Mouse (Mus musculus) embryo, embryonic 11.5 days (tissue): ENCODE measurements around the gene Atrnl1.
"Not testable (repeated sequence)": the region's sequence is repeated elsewhere in the genome, so short reads cannot be mapped to it uniquely, and the experiment has no call there.

Experiments
- DNase-seq: peaks from one replicate; pipeline ENCODE4 v3.0.0-alpha.2; 2012; ENCODE audit warnings: low read depth, low spot score

Atrnl1 gene

DNA sequence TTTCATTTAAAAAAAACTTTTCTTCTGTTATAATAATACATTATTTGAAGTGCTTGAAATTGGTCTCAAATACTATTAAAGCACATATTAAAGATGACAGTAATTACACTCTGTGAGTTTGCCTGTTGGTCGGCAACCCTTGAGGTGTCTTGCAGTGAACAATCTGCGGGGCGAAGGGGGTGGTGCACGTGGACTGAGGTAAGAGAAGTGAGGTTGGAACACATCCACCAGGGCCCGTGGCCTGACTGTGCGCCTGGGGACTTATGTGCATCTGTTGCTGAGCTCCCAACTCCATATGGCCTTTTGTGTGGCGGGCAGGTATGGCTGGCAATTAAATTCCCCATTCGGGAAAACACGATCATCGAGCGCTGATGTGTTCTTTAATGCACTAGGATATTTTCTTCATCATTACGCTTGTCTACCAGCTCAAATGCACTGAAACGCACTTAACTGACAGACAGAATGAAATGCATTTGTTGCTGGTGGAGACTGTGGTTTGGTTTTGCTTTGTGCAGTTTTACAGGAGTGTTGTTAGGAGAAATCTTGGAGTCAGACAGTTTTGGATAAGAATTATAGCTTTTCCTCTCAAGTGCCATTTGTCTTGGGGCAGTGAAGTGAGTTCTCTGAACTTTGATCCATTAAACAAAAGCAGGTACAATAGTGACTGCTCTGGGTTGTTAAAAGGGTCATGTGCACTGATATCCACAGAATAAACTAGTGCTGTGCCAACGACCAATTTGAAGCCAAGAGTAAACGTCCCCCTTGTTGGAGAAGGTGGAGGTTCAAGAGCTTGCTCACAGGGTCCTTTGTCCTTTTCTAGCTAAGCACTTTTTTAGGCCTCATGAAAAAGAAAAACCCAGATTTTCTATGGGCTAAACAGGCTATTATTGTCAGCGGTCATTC lies 351.2 kb downstream of the Atrnl1 start:
- no peak for DNase-seq

DNA sequence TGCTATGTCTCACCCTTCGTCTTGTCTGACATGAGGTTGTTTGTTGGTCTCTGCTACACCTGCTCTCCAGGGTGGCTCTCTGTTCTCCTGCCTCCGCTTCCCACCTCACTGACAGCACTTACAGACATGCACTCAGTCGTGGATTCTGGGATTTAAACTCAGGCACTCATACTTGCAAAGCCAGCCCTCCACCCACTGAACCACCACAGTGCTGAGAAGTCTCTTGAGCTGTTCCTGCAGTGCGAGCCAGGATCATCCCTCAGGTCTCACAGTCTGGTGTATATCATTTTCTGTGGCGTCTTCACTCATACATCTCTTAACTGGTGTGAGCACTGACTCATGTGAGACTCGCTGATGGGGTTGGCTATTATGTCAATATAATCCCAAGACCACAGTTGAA lies 353.0 kb downstream of the Atrnl1 start:
- no peak for DNase-seq

DNA sequence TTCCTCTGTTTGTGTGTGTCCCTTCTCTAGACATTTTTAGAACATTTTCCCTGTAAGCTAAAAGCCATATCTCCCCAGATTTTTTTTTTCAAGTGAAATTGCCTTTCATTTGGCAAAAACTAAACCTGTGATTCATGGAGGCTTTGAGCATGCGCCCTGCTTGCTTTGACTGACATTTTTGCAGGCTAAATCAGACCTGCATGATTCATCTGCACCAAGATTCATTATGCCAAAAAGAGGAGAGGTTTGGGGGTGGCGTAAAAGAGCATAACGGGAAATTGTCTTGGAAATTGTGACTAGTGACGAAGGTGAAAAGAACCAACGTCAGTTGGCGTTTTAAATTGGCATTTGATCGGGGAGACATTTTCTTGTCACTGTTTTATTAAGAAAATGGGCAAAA lies 358.9 kb downstream of the Atrnl1 start:
- DNase-seq = no peak

DNA sequence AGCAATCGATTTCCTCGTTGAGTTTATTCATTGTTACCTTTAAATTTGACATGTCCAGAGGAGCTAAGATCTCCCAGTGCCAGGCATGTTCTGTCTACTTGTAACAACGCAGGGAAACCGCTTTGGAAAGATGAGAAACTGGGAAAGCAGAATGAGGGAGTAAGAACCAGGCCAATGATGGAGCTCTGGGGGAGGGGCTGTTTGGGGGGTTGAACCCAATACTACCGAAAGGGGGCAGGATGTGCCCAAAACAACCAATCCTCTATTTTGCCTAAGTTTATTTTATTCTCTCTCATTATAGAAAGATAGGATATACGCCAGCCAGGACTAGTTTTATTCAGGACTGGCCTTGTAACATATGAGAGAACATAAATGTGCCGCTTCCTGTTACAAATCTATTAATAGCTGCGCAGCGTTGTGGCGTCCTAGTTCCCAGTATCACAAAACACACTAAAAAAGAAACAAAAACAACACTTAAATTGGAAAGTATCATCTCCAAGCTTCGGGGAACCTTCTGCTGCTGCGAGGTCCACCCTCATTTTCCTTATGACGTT lies 359.6 kb downstream of the Atrnl1 start:
- DNase-seq = no peak

DNA sequence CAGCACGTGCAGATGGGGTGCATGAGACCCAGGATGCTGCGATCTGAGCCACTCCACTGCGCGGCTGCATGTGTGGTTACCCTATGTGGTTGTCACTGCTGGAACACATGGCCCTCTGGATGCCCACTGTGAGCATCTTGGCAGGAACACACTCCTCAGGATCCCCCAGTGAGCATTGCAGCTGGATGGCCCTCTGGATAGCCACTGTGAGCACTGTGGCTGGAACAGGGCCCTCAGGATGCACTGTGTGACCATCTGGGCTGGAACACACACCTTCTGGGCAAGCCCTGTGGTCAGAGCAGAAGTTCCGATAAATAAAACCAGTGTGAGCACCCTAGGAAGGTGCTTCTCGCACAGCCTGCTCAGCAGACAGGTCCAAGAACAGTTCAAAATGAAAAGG lies 364.4 kb downstream of the Atrnl1 start:
- no peak for DNase-seq

DNA sequence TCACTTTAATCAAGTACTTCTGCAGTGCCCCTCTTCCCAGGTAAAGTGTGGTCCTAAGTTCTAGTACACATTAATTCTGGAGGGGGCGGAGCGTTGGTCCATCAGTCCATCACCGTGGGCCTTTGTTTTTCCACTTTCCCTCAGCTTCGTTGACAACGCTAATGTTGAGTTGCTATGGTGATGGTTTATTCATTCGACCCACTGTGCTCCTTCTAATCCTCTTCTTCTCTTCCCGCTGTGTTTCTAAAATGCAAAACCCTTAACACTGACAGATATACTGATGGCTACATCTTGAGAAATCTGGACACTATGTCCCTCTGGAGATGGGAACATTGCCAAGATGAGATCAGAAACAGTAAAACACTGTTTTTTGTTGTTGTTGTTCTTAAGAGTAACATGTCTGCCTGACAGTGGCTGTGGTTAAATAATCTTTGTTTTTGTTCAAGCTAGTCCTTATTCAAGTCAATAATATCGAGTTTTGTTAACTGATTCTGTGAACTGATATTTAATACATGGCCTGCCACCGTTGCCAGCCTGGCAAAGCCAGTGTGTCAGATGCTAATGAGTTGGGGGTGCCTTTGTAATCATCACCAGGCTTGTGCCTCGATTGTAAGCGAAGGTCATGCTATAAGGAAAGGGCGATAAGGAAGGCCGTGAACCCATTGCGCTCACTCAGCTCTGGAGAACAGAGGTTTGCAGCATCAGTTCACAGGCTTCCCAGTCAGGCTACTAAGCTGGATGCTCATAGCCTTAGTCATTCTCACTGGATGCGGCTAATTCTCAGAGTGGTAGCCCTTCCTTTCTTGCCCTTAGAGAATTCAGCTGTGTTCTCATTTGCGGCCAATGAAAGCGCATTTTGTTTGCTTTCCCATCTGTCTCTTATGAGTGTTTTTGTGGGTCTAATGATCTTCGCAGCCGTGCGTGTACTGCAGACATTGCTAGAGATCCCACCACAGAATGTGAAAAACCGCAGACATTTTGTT lies 375.4 kb downstream of the Atrnl1 start:
- no peak for DNase-seq

DNA sequence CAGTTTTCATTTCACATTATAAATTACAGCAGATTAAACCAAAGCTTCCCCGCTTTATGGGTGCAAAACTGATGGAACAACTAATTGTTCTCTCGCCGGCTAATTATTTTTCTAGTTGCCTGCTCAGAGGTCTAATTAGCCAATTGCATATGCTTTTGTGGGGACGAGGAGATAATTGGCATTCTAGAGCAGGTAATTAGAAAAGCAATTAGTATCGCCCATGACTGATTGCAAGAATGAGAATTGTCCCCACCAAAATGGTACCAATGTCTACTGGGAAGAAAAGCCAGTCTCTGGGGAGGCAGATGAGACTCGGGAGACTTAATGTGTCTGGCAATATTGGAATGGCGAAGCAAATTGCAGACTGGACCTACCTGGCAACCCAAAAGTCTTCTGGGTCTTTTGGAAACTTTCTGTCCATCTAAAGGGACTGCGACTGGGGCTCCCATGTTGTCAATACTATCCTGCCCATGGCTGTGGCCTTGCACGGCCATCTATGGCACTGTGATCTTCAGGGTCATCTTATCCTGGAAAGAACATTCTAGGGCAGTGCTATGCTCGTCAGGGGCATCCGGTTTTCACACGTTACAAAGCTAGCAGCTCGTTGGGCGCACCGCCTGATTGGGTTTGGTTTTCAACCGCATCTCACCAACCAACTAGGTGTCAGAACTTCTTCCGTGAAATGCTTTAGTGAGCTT lies 377.0 kb downstream of the Atrnl1 start:
- DNase-seq = no peak

DNA sequence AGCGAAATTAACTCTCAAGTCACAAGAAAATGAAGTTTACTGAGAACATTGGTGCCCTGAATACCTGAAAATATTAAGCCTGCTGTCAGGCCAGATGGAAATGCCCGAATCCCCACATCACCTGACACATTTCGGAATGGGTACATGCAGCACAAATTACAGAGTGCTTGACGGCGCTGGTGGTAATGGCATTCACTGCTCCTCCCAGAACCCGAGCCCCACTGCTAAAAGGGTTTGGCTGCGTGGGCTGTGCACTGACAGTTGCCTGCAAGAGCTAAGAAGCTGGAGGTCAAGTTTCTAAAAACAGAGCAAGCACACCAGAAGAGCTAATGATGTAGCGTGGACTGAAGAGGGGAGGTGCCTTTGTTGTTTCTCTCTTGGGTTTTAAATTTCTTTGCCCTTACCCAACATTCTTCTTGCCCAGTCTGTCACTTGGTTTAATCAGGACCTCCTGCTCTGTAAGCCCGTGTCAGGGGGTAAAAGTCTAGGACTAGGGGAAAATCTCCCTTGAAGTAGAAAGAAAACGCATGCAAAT lies 377.8 kb downstream of the Atrnl1 start:
- DNase-seq = no peak

DNA sequence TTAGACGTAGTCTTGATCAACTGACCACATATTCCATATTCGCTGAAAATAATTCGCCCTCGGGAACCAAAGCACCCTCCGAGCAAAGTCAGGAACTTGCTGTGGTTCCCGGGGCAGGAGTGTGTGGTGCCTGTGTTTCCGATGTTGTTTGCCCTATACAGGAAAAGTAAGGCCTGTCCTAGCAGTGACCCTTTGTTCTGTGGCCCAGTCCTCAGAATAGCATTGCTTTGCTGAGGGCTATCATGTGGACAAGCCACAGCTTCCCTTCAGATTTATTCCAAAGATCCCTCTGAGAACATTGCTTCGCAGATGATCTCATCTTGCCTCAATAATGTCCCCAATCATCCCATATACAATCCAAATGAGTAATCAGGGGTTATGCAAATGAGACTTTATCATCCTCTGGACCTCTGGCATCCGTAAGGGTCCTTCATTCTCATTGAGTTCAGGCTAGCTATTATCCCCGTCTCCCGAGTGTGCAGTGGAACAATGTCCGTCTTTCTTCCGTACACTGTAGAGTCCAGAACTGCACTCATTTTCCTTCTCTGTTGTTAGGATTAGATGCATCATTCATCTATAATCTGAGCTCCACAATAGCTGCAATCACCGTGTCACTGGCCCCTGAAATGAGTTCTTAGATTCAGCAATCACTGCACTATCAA lies 380.4 kb downstream of the Atrnl1 start:
- DNase-seq = no peak

DNA sequence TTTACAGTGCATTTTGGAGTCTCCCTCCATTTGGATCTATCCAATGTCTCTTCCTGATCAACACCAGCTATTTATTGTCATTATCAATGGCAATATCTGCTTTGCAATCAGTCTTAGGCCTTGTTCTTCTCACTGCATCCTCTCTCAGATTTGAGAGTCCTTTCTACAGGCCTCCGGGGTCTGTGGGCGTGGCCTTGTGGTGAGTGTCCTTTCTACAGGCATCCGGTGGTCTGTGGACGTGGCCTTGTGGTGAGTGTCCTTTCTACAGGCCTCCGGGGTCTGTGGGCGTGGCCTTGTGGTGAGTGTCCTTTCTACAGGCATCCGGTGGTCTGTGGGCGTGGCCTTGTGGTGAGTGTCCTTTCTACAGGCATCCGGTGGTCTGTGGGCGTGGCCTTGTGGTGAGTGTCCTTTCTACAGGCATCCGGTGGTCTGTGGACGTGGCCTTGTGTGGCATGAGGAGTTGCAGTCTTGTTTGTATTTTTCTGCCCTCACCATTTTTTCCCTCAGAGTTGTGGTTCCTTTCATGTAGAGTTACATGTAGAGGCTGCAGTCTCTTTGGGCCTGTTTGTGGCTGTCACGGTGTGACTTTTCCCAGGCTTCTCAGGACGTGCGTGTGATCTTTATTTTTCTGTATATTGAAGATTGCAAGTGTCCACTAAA lies 383.5 kb downstream of the Atrnl1 start:
- DNase-seq = not testable (repeated sequence)

DNA sequence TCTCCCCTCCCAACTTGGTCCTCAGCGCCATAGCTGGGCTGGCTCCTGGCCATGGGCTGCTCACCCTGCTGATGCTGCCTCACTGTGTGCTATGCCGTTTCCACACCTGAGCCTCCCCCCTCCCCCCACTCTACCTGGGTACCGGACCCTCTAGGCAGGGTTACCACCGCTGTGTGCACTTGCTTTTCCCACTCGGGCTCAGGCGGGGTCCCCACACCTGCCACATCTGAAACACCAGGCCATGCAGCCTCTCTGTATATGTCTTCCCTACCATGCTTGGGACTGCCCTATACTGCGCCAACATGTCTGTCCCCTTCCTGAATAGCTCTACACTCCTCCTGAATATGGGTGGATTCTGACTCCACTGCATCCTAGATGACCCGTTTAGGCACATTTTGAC lies 384.2 kb downstream of the Atrnl1 start:
- DNase-seq = no peak

DNA sequence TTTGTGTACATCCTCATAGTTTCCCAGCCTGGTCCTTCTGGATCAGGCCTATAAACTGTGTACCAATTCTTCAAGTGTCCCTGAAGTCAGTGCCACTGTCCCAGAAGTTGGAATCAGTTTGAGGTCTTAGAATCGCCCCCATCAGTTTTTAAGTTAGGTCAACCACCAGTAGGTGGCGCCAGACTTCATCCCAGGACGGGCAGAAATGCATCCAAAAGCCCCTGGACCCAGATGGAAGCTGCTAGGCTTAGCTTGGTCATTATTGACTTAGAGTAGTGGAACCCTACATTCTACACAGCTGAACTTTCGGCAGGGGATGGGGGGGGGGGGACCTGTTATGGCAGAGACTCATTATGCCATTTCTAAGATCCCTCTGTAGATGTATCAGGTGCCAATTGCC lies 387.1 kb downstream of the Atrnl1 start:
- peak; percentile 46 for DNase-seq

DNA sequence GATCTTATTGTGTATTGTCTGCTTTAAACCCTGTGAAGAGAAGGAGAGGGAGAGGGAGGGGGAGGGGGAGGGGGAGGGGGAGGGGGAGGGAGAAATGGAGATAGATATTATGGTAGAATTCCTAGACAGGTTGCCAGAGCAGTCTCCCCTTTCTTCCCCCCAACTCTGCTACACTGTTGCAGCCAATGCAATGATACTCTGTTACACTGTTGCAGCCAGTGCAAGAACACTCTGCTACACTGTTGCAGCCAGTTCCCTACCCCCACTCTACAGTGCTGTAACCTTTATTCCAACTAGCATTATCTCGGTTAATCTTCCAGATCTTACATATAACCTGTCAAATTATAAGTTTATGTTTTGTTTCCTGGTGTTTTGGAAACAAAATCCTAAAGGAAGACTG lies 400.8 kb downstream of the Atrnl1 start:
- DNase-seq = no peak

DNA sequence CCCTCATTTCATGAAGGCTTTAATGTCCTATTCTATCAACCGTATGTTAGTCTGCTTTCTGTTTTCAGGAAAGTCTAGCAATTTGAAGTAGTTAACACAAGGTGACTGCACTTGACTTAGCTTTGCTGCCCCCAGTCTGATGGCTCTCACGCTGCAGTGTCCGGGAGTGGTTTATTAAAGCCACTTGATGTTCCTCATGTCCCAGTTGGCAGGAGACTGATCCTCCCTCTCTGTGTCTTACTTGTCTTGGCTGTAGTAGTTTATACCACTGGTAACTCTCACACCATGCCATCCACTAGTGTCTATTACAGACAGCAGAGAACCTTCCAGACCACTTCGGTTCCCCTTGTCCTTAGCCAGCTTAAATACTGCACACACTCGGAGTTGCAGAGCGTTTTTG lies 404.9 kb downstream of the Atrnl1 start:
- DNase-seq = no peak

DNA sequence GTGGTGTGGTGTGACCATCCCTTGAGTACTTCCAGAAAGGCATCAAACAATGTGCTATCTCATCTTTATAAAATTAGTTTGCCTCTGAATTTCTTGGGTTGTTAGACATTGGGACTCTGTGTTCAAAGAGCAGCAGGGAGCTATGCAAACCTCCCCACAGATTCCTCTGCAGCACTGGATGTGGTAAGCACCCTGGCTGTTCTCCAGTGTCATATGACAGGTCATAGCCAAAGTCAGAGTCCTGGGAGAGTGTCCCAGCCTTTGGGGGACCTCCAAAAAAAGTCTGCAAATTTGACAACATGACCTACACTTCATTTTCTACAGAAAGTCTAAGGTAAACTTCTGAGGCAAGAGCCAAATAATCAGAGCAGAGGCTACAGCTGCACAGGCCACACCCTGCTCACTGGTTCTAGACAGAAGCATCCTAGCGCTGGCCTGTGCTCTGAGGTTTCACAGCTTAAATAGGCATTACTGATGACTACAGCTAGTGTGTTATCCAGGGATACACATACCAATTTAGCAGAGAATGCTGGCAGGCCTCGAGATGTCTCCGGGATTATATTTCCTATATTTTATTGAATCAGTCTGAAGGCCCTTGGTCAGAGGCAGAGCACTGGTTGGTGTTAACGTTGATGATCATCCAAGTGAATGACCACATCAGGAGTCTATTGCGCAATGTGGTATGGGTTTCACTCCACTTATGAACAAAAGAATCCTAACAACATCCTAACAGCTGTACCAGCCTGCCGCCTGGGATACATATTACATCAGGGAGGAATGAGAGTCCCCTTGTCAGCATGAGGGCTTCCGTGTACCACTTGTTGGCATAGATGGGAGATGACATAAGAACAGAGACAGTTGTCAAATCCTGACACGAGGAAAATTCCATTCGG lies 406.0 kb downstream of the Atrnl1 start:
- no peak for DNase-seq

DNA sequence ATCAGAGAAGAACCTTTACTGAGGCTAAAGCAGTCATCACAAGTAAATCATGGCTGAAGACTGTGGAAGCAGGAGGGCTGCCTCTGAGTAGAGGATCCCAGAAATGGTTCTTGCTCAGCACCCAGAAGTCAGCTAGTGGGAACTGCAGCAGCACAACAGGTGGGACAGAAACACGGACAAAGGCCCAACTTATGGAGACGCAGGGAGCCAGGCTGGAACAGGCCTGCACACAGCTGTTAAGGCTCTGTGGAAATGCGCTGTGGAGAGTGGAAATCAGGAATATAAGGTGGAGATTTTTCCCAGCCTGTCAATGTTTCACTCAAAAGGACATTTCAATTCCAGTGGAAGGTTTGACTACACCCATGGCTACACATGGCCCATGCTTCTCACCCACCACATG lies 406.6 kb downstream of the Atrnl1 start:
- no peak for DNase-seq

DNA sequence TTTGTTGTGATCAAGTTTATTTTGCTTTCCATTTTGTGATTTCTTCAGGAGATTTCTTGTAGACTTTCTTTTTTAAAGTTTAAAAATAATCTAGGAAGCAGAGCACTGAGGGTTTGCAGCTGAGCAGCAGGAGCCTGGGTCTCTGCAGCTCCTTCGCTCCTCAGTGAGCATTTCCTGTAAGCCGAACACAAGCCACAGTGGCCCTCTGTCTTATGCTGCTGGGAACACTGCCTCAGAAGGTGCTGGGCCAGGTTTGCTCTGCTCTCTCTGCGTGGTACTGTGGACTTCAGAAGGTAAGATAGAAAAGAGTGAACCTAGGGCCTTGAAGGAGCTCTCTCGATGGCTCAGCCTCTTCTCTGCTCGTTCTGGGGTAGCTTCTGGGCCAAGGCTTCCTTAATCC lies 407.9 kb downstream of the Atrnl1 start:
- no peak for DNase-seq

DNA sequence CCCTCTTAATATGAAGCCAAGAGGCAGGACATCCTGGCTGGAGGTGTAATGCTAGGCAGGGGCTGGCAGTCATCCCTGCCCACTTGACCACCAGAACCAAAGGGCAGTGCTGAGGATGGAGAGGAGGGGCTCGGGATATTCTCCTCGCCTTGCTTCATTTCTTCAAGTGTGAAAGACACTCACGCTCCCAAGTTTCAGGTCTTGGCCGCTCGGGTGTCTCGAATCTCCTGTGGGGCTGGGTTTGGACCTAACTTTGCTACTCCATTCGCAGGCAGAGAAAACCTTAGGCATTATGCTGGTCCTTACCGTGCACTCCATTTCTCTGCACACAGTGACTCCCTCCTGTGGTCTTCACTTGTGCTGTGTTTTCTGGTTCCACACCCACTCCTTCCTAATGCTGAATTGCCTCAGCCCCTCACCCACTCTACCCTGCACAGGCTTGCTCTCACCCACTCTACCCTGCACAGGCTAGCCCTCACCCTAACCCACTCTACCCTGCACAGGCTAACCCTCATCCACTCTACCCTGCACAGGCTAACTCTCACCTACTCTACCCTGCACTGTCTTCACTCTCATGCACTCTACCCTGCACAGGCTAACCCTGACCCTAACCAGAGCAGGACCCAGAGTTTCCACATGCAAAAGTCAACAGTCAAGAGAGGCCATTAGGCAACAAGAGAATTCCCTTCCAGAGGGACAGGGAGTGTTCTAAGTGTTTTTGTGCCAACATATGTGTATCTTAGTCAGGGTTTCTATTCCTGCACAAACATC lies 410.9 kb downstream of the Atrnl1 start:
- DNase-seq = no peak
